Mouse (Mus musculus) C2C12 (cell line): Measurements from ENCODE around the gene B9d2.

Experiments used
- CTCF ChIP-seq: IDR thresholded peaks from one replicate; pipeline ENCODE4 v1.5.1; 2011; ENCODE audit not compliant: control insufficient read depth, insufficient read depth, insufficient read length
- MYOG ChIP-seq: IDR thresholded peaks from one replicate; pipeline ENCODE4 v1.6.1; 2011; ENCODE audit not compliant: control insufficient read depth, insufficient read length; ENCODE audit errors: extremely low read depth
- USF1 ChIP-seq: IDR thresholded peaks from one replicate; pipeline ENCODE4 v1.6.1; 2011; ENCODE audit warnings: low read depth, mild to moderate bottlenecking, control low read depth, moderate library complexity

- TF ChIP-seq CTCF (no peak), MYOG (no peak), USF1 (no peak)
These were observed 29.4 kb downstream of the B9d2 start for GRCm38 (mm10) chr7:25709961-25710360.
